Mouse (Mus musculus) CH12.LX (cell line): Measurements from ENCODE around the gene Atp1a3.

Experiments
- MAX ChIP-seq: IDR thresholded peaks from 2 replicates; pipeline ENCODE4 v1.6.1; 2011; ENCODE audit warnings: low read length, improper control_type of control experiment
- ZKSCAN1 ChIP-seq: IDR thresholded peaks from 2 replicates; pipeline ENCODE4 v1.6.1; 2012; ENCODE audit warnings: low read depth, inconsistent platforms, low read length, improper control_type of control experiment, borderline replicate concordance

DNA sequence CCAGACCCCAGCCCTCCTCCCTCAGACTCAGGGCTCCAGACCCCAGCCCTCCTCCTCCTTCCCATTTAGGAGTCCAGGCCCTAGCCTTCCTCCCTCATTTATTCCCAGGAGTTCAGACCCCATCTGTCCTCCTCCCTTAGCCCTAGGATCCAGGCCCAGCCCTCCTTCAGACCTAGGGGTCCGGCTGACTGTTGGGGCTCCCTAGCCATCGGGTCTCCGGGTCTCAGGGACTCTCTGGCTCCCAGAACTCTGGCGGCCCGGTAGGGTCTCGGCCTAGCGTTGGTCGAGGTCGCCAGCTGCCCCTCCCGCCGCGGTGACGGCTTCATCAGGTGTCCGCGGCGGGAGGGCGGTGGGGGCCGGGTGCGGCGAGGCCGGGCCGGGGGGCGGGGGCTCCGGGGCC lies 51.8 kb downstream of the Atp1a3 start:
- no peak for TF ChIP-seq MAX
- no peak for TF ChIP-seq ZKSCAN1
